9 mouse cellular contexts compared by ENCODE assay signal in the genomic region with DNA sequence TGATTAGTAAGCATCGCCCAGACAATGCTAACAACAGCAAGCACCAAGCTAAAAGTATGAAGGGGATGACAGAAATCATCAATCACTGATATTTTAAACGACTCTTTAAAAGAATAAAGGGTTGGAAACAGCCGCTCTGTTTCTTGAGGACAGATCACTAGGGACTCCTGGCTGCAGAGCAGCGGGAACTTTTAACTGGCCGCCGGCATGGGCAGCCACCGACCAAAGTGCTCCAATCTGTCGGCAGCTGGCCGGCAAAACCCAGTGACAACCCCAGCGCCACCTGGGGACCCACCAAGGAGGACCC. TPM values are rescaled to one million over a fixed set of nuclear protein-coding genes. Genes with fewer than 3 reads are reported as not detected.
DNase-seq lines count a peak whose midpoint lies in the region; ATAC-seq and TF ChIP-seq lines count a peak whose summit lies in the region.
"Had no signal": no experiment of that assay in that cellular context is flagged by ENCODE, and none has a peak within 500 bp of the region (broad histone marks: within the 10 kb centered on the region; RNA-seq: fewer than 3 reads in every experiment).

No protein-coding gene starts in this region.

- TF ChIP-seq CTCF in forebrain, postnatal 0 days (IDR thresholded peaks at IDR 0.05; ENCODE audit: low read depth), result no peak
- no peak; the same call in 1 of the 2 replicates for TF ChIP-seq CTCF in liver, embryonic 14.5 days (IDR thresholded peaks at IDR 0.05; ENCODE audit: low read depth)

- no peak for TF ChIP-seq EP300 in liver, embryonic 14.5 days (IDR thresholded peaks at IDR 0.05; ENCODE audit: low read depth)

- no peak overlapping the region for H3K27ac ChIP-seq in heart, embryonic 13.5 days (replicated peaks)
- H3K27ac ChIP-seq in forebrain, postnatal 0 days (ENCODE audit: low read depth, low read length), result no peak overlapping the region
- H3K27ac ChIP-seq in liver, embryonic 14.5 days, result no peak overlapping the region

- no peaks in the 10 kb centered on the region for H3K9me3 ChIP-seq in heart, embryonic 13.5 days
- H3K9me3 ChIP-seq in forebrain, postnatal 0 days (ENCODE audit: low read length), result no peaks in the 10 kb centered on the region
- no peaks in the 10 kb centered on the region for H3K9me3 ChIP-seq in liver, embryonic 14.5 days (ENCODE audit: control insufficient read depth, low read length)

- H3K36me3 ChIP-seq in heart, embryonic 13.5 days, result no peaks in the 10 kb centered on the region
- no peaks in the 10 kb centered on the region for H3K36me3 ChIP-seq in forebrain, postnatal 0 days (ENCODE audit: insufficient read depth)
- no peaks in the 10 kb centered on the region for H3K36me3 ChIP-seq in liver, embryonic 14.5 days (replicated peaks; ENCODE audit: control insufficient read depth, insufficient read depth, low read depth)

- peak overlapping the region; percentile 65 for H3K4me3 ChIP-seq in heart, embryonic 13.5 days
- H3K4me3 ChIP-seq in forebrain, postnatal 0 days (ENCODE audit: low read depth, low read length), result peak overlapping the region; percentile 69
- peak overlapping the region; percentile 46 to 67 for H3K4me3 ChIP-seq in liver, embryonic 14.5 days (ENCODE audit: insufficient read depth in 1 of 2, low read depth in 2 of 2, low read length in 2 of 2)

- DNase-seq in heart, postnatal 36 days, result no peak
- DNase-seq in ZHBTc4 (ENCODE audit: low read depth, low spot score), result peak; percentile 44
- DNase-seq in forebrain, postnatal 0 days, result no peak
- DNase-seq in liver, embryonic 14.5 days (ENCODE audit: low read depth in 3 of 3, low spot score in 3 of 3), result no peak
- DNase-seq in adrenal gland, postnatal 4 days (ENCODE audit: low spot score in 2 of 2), result no peak
- DNase-seq in left cerebral cortex, adult 9 months (ENCODE audit: low spot score in 2 of 2), result no peak

- H3K4me2 ChIP-seq in heart, embryonic 13.5 days, result peak overlapping the region; percentile 97
- peak overlapping the region; percentile 86 for H3K4me2 ChIP-seq in forebrain, postnatal 0 days (ENCODE audit: low read depth)
- H3K4me2 ChIP-seq in liver, embryonic 14.5 days (ENCODE audit: low read depth), result peak overlapping the region; percentile 80

- 2% methylated on average over 10 of the region's 10 CpGs for WGBS in heart, embryonic 13.5 days
- WGBS in forebrain, postnatal 0 days, result 2% methylated on average over 10 of the region's 10 CpGs
- whole genome bisulfite sequencing in liver, embryonic 14.5 days (ENCODE audit: insufficient replicate concordance), result 2% methylated on average over 10 of the region's 10 CpGs

- peaks cover 23% of the 10 kb centered on the region for H3K4me1 ChIP-seq in heart, embryonic 13.5 days
- H3K4me1 ChIP-seq in forebrain, postnatal 0 days (ENCODE audit: insufficient read depth), result no peaks in the 10 kb centered on the region
- peaks cover 29% of the 10 kb centered on the region in 2 experiments for H3K4me1 ChIP-seq in liver, embryonic 14.5 days (replicated peaks; ENCODE audit: control insufficient read depth in 2 of 2, insufficient read depth in 2 of 2, low read length in 1 of 2)

- intact Hi-C loops in heart, postnatal 36 days (cut with DNase I), result no loop called here

- H3K27me3 ChIP-seq in heart, embryonic 13.5 days (replicated peaks), result peaks cover 88% of the 10 kb centered on the region
- H3K27me3 ChIP-seq in forebrain, postnatal 0 days (ENCODE audit: insufficient read depth, low read length), result peaks cover 18% of the 10 kb centered on the region
- H3K27me3 ChIP-seq in liver, embryonic 14.5 days (ENCODE audit: control insufficient read depth, insufficient read depth, low read length), result peaks cover 61% of the 10 kb centered on the region

- ATAC-seq in heart, embryonic 13.5 days (ENCODE audit: extremely low read depth, insufficient number of reproducible peaks, low FRiP score, low TSS enrichment), result no peak
- no peak for ATAC-seq in forebrain, postnatal 0 days
- ATAC-seq in liver, embryonic 14.5 days (ENCODE audit: insufficient read depth), result no peak
- no peak for ATAC-seq in megakaryocyte-erythroid progenitor cell, adult 5-6 weeks (replicated peaks; ENCODE audit: low FRiP score, low TSS enrichment, poor library complexity, severe bottlenecking)

- H3K9ac ChIP-seq in heart, embryonic 13.5 days, result peak overlapping the region; percentile 72
- peak overlapping the region; percentile 74; the same call in 1 of the 2 replicates for H3K9ac ChIP-seq in forebrain, postnatal 0 days
- peak overlapping the region; percentile 85 for H3K9ac ChIP-seq in liver, embryonic 14.5 days (replicated peaks)

RNA-seq across cellular contexts. Expression of gene Reln, which starts 1.0 kb away (rescaled TPM):
- polyA plus RNA-seq in heart, embryonic 13.5 days (2015; fragmentation: Nextera tagmentation; extraction: Ambion mirVana), result 2.5 and 2.8 TPM in 2 replicates
- 1 to 10 TPM; 3.0 to 4.2 TPM for total RNA-seq in heart, postnatal 36 days (2021)
- total RNA-seq in forebrain, postnatal 0 days (2014; rRNA removed), result 155 and 208 TPM in 2 replicates
- 35.6 and 40.5 TPM in 2 replicates for polyA plus RNA-seq in forebrain, postnatal 0 days (2015; fragmentation: Nextera tagmentation; extraction: Ambion mirVana)
- 25.4 and 38.7 TPM in 2 replicates for polyA plus RNA-seq in liver, embryonic 14.5 days (2012; rRNA removed)
- 25.7 and 27.4 TPM in 2 replicates for polyA plus RNA-seq in liver, embryonic 14.5 days (2014; fragmentation: Nextera tagmentation; extraction: Ambion mirVana)
- 10 to 100 TPM; 12.9 to 26.3 TPM for total RNA-seq in adrenal gland, postnatal 4 days (2021)
- total RNA-seq in megakaryocyte-erythroid progenitor cell, adult 5-6 weeks (2014; fragmentation: Nextera tagmentation), result 0.59 TPM in 1 of 2 replicates, not detected in the other
- 0.61 TPM in 1 of 2 replicates, not detected in the other for total RNA-seq in megakaryocyte-erythroid progenitor cell, adult 5-6 weeks (2017)
- total RNA-seq: MEL had no signal
